Mouse (Mus musculus): ENCODE data around the gene Kcnj9.

- TF ChIP-seq CTCF (IDR thresholded peaks at IDR 0.05; ENCODE audit: extremely low read depth, insufficient read depth, low read length), result no peak
- peak; percentile 66; the same call in 1 of the 2 replicates for TF ChIP-seq POLR2A (IDR thresholded peaks at IDR 0.05; ENCODE audit: extremely low read depth, insufficient read depth, low read length)
These were observed 47.1 kb upstream of the Kcnj9 start, which contains the start of gene Pigm for GRCm38 (mm10) chr1:172376198-172376667.

Measured in cortical plate, adult 2 months (tissue).